Mouse (Mus musculus) c-Kit-negative CD71-positive TER-119-positive erythroid progenitor cells, embryonic 14.5 days (primary cell): ENCODE results near the gene Dnajc21.
"Not testable (repeated sequence)": the region's sequence is repeated elsewhere in the genome, so short reads cannot be mapped to it uniquely, and the experiment has no call there.

Experiments used
- DNase-seq: peaks from one replicate; pipeline ENCODE4 v3.0.0-alpha.2; 2013; ENCODE audit warnings: low read depth, low spot score

The Dnajc21 gene

DNA sequence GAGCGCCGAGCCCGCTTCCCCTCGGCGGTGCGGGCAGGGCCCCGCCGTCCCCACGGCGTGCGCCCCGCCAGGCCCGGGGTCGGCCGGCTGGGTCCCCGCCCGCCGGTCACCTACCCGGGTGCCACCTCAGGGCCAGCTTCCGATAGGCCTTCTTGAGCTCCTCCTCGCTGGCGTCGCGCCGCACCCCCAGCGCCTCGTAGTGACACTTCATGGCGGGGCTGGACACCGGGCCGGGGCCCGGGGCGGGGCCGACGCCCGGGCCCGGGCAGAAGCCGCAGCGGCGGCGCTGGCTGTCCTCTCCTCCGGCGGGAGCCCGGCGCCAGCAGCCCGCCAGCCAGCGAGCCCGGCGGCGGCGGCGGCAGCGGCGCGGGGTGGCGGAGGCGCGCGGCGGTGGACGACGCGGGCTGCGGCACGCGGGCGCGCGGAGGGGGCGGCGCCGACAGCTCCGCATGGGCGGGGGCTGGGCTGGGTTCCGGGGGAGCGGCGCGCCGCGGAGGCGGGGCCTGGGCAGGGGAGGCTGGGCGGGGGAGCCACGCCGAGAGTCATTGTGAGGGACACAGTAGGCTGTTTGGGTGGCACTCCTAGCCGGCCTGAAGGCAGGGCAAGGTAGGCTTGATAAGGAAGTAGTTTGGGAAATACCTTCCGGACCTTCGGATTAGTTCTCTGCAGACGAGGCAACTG, at the start of gene Dnajc21:
Gene Dnajc21, minus strand, starts transcription at position 366 of the 681 bp plus-strand sequence.
- peak; percentile 56 for DNase-seq

DNA sequence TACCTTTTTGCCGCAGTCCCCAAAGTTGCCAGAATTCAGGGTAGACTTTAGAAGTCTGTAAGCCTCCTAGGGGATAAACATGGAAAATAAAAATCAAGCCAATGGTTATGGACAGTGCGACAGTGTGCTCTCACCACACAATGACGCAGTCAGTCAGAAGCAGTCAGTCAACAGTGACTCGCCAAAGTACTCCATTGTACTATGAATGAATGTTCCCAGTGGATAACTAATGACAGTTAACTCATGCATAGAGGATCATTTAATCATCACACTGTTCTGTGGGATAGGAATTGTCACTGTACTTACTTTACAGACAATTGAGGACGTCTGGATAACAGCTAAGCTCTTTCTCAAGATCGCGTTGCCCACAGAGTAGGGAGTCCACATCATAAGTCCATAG, 44.9 kb upstream of the Dnajc21 start:
- DNase-seq = no peak

DNA sequence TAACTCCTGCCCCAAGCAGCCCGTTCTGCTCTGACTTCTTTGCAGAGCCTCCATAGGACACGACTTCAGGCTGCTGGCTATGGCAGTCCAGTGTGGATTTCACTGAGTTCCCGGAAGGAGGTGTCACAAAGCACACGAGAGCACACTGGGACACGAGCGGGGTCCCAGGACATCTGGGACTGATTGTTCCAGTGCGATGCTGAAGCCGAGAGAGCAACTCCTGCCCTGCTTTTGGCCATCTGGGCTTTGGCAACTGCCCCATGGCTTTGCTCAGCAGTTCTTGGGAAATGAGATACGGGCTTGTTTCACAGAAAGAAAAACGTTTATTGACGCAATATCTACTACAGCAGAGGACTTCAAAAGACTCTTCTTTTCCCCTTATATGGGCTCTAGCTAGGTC, 35.8 kb upstream of the Dnajc21 start:
- no peak for DNase-seq

DNA sequence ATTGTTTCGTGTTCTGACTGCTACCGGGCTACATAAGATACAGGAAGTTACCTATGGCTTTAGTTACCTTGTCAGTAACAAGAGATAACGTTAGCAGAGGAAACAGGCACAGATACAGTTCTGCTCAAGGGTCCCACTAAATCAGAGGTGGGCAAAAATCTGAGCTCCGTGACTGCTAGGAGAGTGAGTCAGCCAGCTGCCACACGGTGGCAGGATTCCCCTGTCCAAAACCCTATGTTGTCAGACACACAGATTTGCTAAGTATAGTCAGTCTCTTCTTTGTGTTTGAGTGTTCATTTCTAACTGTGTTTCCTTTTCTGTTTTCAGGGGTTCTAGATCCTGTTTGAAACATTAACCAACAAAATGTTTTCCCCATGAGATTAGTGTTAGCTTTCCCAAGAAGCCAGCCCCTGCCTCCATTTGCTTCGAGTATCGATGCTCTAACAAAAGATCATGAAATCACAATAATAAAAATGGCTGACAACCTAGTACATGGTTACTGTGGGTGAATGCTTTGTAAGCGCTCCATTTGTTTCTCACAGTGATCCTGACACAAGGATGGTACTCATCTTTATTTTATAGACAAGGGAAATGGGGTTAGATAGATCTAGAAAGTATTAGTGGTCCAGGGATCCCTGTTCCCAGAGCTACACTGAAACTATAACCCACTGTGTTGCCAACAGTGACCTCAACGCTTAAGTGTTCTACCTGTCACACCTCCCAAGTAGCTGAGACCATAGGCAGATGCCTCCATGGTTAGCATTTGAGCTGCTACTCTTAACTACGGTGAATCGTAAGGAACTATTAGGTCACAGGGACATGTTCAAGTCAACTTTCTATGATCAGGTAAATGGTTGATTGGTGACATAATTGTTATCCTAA, 30.8 kb upstream of the Dnajc21 start:
- DNase-seq = no peak

DNA sequence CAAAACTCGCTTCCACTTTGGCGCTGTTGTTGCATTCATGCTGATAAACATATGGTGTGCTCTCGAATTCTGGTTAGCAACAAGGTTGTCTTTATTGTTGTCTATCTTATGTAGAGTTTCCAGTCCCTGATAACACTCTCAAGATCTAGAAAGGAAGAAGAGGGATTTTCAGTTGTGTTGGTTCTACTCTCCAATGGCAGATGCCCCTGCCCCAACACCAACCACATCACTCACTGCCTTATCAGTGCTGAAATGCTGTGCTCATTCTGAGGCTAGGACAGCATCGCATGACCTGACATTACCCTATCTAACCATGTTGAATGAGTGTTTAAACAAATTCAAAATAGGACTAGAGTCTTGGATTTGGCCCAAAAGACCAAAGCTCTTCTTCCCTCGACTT, 29.7 kb upstream of the Dnajc21 start:
- DNase-seq = no peak

DNA sequence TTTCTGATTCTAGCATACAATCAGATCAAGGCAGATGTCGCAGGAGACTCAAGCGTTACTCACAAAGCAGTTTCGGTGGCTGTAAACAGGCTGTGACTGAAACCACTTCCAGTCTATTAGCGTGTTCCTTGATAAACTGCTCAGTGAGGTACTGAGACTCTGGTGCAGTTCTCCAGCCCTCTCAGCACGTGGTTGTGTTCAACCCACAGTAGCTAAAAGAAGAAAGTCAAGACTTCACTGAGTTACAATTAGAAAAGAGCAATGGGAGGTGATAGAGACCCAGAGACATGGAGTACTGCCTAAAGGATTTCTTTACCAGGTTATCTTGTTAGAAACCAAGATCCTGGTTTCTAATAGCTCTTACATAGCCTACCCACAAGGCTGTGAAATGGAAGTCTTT, 29.3 kb upstream of the Dnajc21 start:
- no peak for DNase-seq

DNA sequence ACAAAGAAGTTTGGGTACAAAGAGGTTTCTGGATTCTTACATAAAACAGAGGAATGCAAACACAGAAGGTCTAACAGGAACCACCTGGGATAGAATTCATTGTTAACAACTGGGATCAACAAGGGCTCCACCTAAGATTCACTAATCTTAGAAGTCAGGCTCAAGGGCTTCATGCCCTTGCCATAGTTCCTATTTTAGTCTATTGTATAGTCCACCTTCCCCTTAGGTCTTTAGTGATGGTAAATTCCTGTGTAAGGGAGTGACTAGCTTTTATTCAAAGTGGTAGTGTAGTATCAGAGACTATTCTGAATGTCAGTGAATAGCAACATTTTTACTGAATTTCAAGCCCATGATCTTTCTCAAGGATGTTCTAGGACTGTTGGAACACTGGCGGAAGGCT, 26.4 kb upstream of the Dnajc21 start:
- not testable (repeated sequence) for DNase-seq

DNA sequence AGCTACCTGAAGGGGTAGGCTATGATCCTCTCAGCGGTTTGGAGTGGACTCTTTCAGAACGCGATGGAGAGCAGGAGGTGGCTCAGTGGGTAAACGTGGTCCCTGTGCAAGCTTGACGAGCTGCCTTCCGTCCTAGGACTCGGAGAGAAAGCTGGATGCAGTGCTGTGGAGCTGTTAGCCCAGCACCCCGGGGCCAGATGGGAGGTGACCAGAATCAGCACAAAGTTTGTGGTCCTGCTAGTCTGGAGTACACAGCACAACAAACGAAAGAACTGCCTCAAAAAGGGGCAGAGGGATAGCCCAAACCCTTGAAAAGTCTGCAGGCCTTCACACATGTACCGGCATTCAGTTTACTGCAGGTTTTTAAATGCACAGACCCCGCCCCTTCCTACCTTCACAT, 25.6 kb upstream of the Dnajc21 start:
- DNase-seq = no peak

DNA sequence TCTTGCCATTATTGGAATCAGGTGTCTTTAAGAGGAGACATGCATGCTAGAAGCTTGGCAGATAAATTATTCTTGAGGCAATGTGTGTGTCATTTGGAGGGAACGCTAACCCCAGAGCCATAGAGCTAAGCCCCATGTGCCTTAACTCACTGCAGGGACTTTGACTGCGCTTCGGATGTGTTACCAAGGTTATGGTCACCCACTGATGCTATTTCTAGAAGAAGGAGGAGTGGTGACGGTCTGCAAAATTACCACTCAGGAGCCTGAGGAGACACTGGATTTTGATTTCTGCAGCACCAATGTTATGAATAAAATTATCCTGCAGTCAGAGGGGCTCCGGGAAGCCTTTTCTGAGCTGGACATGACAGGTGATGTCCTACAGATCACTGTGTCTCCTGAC, 19.8 kb upstream of the Dnajc21 start:
- no peak for DNase-seq

DNA sequence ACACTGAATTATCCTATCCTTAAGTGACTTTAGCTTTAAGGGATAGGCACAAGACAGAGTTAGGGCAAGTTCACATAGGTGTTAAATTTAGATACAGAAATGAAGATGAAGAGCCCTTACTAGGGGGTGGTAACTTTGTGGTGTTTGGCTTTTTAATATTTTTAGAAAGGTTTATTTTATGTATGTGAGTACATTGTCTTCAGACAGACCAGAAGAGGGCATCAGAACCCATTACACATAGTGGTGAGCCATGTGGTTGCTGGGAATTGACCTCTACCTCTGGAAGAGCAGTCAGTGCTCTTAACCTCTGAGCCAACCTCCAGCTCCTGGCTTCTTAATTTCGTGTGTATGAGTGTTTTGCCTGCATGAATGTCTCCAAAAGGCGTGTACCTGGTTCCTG, 16.9 kb upstream of the Dnajc21 start:
- DNase-seq = no peak

DNA sequence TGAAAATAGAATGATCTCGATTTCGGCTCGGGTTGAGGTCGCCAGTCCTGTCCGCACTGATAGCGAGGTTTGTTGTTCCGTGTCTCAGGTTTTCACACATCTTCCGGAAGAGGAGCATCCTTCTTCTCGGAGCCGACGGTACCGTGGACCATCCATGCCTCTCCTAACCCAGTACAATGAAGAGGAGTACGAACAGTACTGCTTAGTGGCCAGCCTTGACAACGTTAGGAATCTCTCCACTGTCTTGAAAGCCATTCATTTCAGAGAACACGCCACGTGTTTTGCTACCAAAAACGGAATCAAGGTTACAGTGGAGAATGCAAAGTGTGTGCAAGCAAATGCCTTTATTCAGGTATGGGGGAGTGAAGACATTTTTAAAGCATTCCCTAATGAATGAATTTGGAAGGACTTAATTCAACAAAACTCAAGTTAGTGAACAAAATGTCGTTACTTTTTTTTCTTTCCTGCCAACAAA, 16.1 kb upstream of the Dnajc21 start:
- no peak for DNase-seq

DNA sequence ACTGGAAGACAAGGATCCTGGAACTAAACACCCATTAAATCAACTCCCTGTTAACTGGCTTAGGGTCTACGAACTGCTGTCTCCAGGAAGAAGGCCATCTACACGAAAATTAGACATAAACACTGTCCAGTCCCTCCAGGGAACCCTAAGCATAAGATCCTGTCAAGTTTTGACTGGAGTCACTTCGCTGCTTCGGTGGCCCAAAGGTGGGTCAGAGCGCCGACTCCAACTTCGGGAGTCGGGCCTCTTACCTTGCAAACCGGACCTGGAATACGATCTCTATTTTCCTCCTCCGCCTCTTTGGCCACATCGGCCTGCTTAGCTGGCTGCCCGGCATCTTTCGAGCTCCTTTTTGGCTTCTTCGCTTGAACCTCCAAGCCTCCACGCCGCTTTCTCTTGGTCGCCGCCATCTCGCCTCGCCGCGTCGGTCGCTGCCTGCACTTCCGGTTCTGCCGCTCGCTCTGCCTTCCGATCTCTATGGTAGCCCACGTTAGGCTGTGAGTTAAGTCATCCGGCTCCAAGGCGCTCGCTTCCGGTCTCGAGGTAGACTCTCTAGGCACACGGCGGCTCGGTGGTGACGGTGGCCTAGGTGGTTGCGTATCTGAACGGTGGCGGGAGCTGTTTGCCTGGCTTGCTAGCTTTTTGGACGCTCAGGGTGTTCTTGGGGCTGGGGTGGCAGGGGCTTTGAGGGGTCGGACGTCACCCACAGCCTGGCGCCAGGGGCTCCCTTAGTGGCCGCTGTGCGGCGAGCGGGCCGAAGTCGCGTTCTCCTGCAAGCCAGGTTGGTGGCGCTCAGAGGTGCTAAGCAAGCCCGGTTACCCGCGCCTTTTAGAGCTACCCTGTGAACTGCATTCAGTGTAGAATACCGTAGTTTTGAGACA, 15.4 kb upstream of the Dnajc21 start, which contains the start of the genes Brix1 and Rad1:
Gene Brix1, minus strand, starts transcription at position 464 of the 881 bp plus-strand sequence.
Gene Rad1, plus strand, starts transcription at position 535 of the 881 bp plus-strand sequence.
- peak; percentile 89 for DNase-seq

DNA sequence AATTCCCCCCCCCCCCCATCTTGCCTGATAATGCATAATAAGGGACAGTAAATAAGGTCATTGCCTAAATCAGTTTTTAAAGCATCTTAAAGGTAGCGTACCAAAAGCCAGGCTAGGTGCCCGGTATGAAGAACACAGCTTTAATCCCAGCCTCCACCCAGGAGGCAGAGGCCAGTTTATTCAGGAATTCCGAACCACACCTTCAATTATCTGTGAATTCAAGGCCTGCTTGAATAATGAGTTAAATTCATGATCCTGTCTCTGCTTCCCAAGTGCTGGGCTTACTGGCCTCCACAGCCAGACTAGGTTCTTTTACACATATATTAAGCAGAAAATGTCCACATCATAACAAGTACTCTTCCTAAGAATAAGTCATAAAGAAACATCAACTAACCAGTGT, 625 bp upstream of the Dnajc21 start:
- no peak for DNase-seq

DNA sequence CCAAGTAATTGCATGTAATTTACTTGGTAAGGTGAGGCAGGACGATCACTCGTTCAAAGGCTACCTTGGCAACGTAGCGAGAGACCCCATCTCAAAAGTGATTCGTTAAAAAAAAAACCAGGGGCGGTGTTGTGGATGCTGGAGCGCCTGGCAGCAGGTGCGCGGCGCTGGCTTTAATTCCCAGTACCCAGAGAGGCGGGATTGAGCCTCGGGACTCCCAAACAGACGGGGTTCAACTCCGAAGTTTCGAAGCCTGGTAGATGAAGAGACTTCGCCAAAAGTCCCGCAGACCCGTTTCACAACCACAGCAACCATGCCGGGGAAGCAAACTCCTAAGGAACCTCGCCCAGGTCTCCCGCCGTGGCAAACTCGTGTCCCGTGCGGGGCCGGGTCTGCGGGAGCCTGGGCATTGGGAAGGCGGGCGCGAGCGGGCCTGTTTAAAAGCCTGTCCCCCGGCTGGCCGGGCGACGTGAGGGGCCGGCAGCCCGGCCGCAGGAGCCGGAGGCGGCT, 620 bp downstream of the Dnajc21 start:
- no peak for DNase-seq

DNA sequence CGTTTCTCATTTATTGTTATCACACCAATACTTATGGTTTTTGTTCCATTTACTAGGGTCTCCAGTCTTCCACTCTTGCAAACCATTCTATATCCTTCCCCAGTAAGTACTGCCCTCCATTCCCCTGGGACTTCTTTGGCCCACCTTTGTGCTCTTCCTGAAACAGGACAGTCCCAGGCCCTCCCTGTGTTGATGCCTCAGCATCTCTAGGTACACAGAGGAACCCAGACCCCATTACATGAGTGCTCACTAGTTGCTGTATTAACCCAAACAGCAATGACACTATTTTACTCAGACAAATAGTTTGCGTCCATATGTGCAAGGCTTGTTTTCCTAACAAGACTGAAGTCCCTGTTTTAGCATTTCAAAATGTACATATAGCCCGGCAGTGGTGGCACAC, 1.6 kb downstream of the Dnajc21 start:
- DNase-seq = no peak

DNA sequence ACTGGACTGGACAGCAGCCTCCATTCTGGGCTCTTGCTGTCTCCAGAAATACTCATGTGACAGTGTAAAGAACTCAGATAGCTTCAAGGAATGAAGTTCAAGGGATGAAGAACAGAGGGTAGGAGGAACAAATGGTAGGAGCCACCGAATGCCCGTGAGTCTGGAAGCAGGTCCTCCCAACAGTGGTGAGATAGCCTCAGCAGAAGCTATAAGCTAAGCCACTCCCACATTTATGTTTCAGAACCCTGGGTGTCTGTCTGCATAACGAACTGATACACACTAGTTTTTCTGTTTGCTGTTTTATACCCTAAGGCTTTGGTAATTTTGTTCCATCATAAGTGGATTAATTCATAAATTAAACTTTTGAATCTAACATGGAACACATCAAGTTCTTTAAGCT, 5.6 kb downstream of the Dnajc21 start:
- DNase-seq = no peak

DNA sequence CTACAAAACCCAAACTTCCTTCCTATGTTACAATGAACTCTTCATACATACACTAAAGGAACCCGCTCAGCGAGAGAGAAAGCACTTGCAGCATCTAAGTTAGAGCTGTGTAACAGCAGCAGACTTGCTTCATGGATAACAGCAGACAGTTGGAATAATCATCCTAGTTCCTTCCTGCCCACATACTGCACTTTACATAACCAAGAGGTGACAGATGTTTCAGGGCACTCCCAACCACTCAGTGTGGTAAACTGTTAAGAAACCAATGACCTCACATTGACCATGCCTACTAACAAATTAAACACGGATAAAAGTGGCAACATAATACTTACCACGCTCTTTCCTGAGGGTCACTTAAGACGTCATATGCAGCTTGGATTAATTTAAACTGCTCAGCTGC, 6.8 kb downstream of the Dnajc21 start:
- no peak for DNase-seq

DNA sequence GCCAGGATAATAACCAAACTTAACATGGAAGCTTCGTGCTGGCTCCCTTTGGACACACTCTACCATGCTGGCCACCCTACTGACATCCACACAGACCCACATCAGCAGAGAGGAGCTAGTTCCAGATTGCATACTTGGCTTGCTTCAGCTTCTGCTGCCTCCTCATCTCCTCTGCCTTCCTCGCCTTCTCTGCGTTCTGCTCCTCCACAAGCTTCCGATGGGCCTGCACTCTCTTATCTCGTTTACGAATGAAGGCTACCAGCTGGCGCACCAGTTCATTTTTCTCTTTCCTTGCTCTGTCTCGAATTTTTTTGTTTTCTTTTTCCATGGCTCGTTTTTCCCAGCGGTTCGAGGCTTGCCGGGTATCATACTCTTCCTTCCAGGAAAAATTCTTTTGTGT, 9.3 kb downstream of the Dnajc21 start:
- no peak for DNase-seq

DNA sequence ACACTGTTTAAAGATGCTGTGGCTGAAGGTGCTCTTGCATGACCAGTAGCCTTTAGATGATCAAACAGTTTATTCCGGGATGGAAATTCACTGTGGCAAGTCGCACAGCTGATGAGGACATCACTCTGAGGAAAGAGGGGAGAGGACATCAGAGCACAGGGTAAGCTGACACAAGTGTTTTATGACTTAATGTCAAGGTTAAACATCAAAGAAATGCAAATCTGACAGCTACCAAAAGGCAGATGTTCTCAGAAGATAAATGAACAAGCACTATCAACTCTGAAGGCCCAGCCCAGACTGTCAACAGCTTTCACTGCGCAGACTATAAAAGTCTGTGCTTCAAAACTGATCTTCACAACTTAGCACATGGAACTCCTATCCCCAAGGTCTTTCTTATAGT, 23.2 kb downstream of the Dnajc21 start:
- DNase-seq = no peak

DNA sequence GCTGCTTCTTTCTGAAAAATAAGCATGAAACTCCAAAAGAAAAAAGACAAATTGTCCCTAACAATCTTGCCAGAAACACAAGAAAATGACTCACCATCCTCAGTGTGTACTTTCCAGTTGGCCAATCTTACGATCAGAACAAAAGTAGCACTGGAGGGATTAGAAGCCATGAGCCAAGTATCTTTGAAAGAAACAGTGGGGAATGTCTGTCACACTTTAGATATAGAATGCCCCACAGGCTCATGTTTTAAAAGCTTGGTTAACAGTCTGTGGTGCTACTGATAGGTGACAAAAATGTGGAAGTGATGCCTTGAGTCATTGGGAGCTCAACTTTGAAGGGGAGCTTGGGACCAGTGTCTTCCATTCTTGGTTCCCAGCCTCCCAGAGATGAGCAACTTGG, 28.0 kb downstream of the Dnajc21 start:
- DNase-seq = no peak

DNA sequence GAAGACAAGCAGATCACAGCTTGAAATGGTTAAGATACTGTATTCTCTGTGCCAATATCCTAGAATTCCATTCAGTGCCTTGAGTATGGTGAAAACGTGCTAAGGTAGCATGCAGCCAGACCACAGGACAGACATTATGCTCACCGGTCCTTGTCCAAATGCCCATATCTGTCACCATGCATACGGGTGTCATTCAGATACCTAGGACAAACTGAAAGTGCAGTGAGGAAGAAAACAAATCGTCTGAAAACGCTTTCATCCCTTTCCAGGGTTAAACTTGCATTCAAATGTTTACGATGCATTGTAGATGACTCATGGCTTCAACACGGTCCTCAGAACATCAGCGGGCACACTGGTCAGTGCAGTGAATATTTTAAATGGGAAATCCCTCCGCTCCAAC, 28.8 kb downstream of the Dnajc21 start:
- no peak for DNase-seq

DNA sequence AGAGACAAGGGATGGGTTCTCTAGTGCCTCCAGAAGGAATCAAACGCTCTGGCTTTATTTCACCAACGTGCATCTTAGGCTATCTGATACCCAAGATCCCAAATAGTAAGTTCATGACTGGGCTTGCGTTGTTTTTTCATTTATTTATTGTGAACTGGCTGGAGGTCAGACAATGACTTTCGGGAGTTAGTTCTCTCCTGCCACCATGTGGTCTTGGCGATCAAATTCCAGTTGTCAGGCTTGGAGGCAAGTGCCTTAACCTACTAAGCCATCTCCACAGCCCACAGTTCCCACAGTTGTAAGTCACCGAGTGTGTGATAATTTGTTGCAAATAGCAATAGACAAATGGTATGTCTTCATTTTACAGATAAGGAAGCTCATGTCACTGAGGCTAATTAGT, 30.4 kb downstream of the Dnajc21 start:
- DNase-seq = no peak
